8 mouse cellular contexts compared by ENCODE assay signal in genomic region chr1:185284740-185285139, GRCm38 (mm10). TPM values are rescaled to one million over a fixed set of nuclear protein-coding genes. Genes with fewer than 3 reads are reported as not detected.
DNase-seq lines count a peak whose midpoint lies in the region; ATAC-seq lines count a peak whose summit lies in the region.

No protein-coding gene starts in this region.

- ATAC-seq in frontal cortex, adult (ENCODE audit: low TSS enrichment), result 0 out of 2 replicates have a peak, but pooled peaks have one; percentile 7

- DNase-seq in frontal cortex, postnatal 14 days (ENCODE audit: low spot score in 2 of 2), result no peak
- DNase-seq in retina, postnatal 1 day, result peak; percentile 45
- DNase-seq in retina, embryonic 14.5 days (ENCODE audit: low spot score), result no peak
- peak; percentile 56 for DNase-seq in gonadal fat pad, adult 2 months (ENCODE audit: low read depth)
- DNase-seq in layer of hippocampus, adult 9-11 months, result peak; percentile 32
- no peak for DNase-seq in left cerebral cortex, adult 11 months (ENCODE audit: low spot score)
- DNase-seq in thymus, postnatal 0 days (ENCODE audit: low spot score), result no peak

RNA-seq across cellular contexts. Expression of gene Iars2, which starts 44.5 kb away (rescaled TPM):
- polyA plus RNA-seq in gonadal fat pad, adult 2 months (2012; rRNA removed), result 31.5 and 37.9 TPM in 2 replicates
- 28.7 and 31.3 TPM in 2 replicates for polyA plus RNA-seq in thymus, postnatal 0 days (2015; fragmentation: Nextera tagmentation; extraction: Ambion mirVana)

RNA-seq across cellular contexts. Expression of gene Bpnt1, which starts 47.2 kb away (rescaled TPM):
- 91.1 and 108 TPM in 2 replicates for polyA plus RNA-seq in gonadal fat pad, adult 2 months (2012; rRNA removed)
- 23.9 and 25.4 TPM in 2 replicates for polyA plus RNA-seq in thymus, postnatal 0 days (2015; fragmentation: Nextera tagmentation; extraction: Ambion mirVana)

Comparison
In these comparisons a context has a peak if more than half of its experiments do, and no peak if none do; other contexts are left out.
1. DNase-seq: peak in retina, postnatal 1 day (single experiment), gonadal fat pad, adult 2 months (single experiment) and layer of hippocampus, adult 9-11 months (single experiment); none in frontal cortex, postnatal 14 days (0 of 2), retina, embryonic 14.5 days (single experiment), left cerebral cortex, adult 11 months (single experiment) and thymus, postnatal 0 days (single experiment).